Comparison of ENCODE assay signal across 17 mouse cellular contexts in the genomic region with DNA sequence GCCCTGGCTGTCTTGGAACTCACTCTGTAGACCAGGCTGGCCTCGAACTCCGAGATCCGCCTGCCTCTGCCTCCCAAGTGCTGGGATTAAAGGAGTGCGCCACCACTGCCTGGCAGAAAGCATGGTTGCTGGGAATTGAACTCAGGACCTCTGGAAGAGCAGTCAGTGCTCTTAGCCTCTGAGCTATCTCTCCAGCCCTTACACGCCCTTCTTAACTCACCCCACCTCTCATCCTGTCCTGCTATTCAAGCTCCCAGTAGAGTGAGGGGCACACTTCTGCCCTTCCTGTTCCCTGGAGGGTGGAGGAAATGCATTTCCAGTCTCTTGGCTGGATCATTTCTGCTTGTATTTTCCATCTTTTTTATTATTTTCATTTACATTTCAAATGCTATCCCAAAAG.
"Had no signal": no experiment of that assay in that cellular context is flagged by ENCODE, and none has a peak within 500 bp of the region (broad histone marks: within the 10 kb centered on the region; RNA-seq: fewer than 3 reads in every experiment).

No protein-coding gene starts in this region.

- H3K9ac ChIP-seq: lung, embryonic 15.5 days; midbrain, embryonic 13.5 days; midbrain, embryonic 15.5 days; neural tube, embryonic 12.5 days; stomach, embryonic 15.5 days had no signal

- ATAC-seq: lung, postnatal 0 days; midbrain, embryonic 13.5 days; midbrain, embryonic 15.5 days had no signal

- DNase-seq: lung, adult 2 months; lung, postnatal 14 days; lung, postnatal 36 days; right cerebral cortex, postnatal 14 days; thymus, adult 2 months; thymus, postnatal 25 days; thymus, postnatal 4 days had no signal

- H3K4me3 ChIP-seq: lung, embryonic 15.5 days; megakaryocyte, embryonic 14.5 days; midbrain, embryonic 13.5 days; midbrain, embryonic 15.5 days; neural tube, embryonic 12.5 days; stomach, embryonic 15.5 days had no signal

- H3K27me3 ChIP-seq: lung, embryonic 15.5 days; megakaryocyte, embryonic 14.5 days; midbrain, embryonic 13.5 days; midbrain, embryonic 15.5 days; neural tube, embryonic 12.5 days; stomach, embryonic 15.5 days had no signal

- H3K27ac ChIP-seq: lung, embryonic 15.5 days; macrophage; midbrain, embryonic 13.5 days; midbrain, embryonic 15.5 days; neural tube, embryonic 12.5 days; stomach, embryonic 15.5 days; stomach, postnatal 0 days had no signal

- H3K9me3 ChIP-seq: lung, embryonic 15.5 days; megakaryocyte, embryonic 14.5 days; midbrain, embryonic 13.5 days; midbrain, embryonic 15.5 days; neural tube, embryonic 12.5 days; stomach, embryonic 15.5 days had no signal

- H3K4me1 ChIP-seq: lung, embryonic 15.5 days; midbrain, embryonic 13.5 days; neural tube, embryonic 12.5 days; stomach, embryonic 15.5 days had no signal

- H3K4me2 ChIP-seq: lung, embryonic 15.5 days; midbrain, embryonic 11.5 days; midbrain, embryonic 13.5 days; midbrain, embryonic 15.5 days; neural tube, embryonic 12.5 days; stomach, embryonic 15.5 days had no signal
